Mouse (Mus musculus) midbrain, embryonic 11.5 days (tissue): Measurements from ENCODE around the gene Psmb11. TPM values are rescaled to one million over a fixed set of nuclear protein-coding genes. Genes with fewer than 3 reads are reported as not detected.

Experiments
- ATAC-seq: fragments of 200-750 bp; cut with Nextera tagmentation; 2 replicates; pipeline ENCODE4 v1.8.0; 2017; ENCODE audit warnings: moderate TSS enrichment, moderate library complexity; ENCODE audit not compliant: low FRiP score
- DNase-seq: peaks from one replicate; pipeline ENCODE4 v3.0.0; 2015; ENCODE audit warnings: low spot score; ENCODE audit errors: missing footprints
- H3K27ac ChIP-seq: fragments of 300-500 bp; sonication (generic); 2 replicates; pipeline ENCODE4 v1.5.1; 2014; ENCODE audit warnings: low read depth, low read length
- H3K27me3 ChIP-seq: fragments of 300-500 bp; sonication (generic); 2 replicates; pipeline ENCODE4 v1.6.1; 2014; ENCODE audit warnings: mild to moderate bottlenecking, low read length, moderate library complexity, mixed read lengths; ENCODE audit not compliant: control insufficient read depth, insufficient read depth
- H3K36me3 ChIP-seq: fragments of 300-500 bp; sonication (generic); 2 replicates; pipeline ENCODE4 v1.6.1; 2014; ENCODE audit warnings: mild to moderate bottlenecking, low read length, moderate library complexity, mixed read lengths; ENCODE audit not compliant: control insufficient read depth, insufficient read depth
- H3K4me1 ChIP-seq: fragments of 300-500 bp; sonication (generic); 2 replicates; pipeline ENCODE4 v1.6.1; 2014; ENCODE audit warnings: low read length; ENCODE audit not compliant: control insufficient read depth, insufficient read depth
- H3K4me2 ChIP-seq: fragments of 300-500 bp; sonication (generic); 2 replicates; pipeline ENCODE4 v1.6.1; 2014; ENCODE audit warnings: mild to moderate bottlenecking, moderate library complexity
- H3K4me3 ChIP-seq: fragments of 300-500 bp; sonication (generic); 2 replicates; pipeline ENCODE4 v1.5.1; 2014; ENCODE audit warnings: low read depth, low read length
- H3K9ac ChIP-seq: fragments of 300-500 bp; sonication (generic); 2 replicates; pipeline ENCODE4 v1.6.1; 2014; ENCODE audit warnings: low read length
- H3K9me3 ChIP-seq: fragments of 300-500 bp; sonication (generic); 2 replicates; pipeline ENCODE4 v1.6.1; 2016; ENCODE audit warnings: low read length; ENCODE audit not compliant: control insufficient read depth
- WGBS: fragments of 180-500 bp; shearing (Covaris S2); extraction: QIAGEN DNeasy Blood & Tissue Kit; methylation state at CpG from one replicate; pipeline ENCODE4 v1.1.7; 2014; 5-methylcytosine and 5-hydroxymethylcytosine counted together
- polyA plus RNA-seq: library from polyadenylated mRNA; unstranded; fragments of >200 nt; fragmentation: Nextera tagmentation; extraction: Ambion mirVana; gene quantifications from 2 replicates; pipeline ENCODE4 v1.2.1, GENCODE M21; 2014

Gene Psmb11
- polyA plus RNA-seq, 1 experiment from 2014 or later, result not detected

DNA sequence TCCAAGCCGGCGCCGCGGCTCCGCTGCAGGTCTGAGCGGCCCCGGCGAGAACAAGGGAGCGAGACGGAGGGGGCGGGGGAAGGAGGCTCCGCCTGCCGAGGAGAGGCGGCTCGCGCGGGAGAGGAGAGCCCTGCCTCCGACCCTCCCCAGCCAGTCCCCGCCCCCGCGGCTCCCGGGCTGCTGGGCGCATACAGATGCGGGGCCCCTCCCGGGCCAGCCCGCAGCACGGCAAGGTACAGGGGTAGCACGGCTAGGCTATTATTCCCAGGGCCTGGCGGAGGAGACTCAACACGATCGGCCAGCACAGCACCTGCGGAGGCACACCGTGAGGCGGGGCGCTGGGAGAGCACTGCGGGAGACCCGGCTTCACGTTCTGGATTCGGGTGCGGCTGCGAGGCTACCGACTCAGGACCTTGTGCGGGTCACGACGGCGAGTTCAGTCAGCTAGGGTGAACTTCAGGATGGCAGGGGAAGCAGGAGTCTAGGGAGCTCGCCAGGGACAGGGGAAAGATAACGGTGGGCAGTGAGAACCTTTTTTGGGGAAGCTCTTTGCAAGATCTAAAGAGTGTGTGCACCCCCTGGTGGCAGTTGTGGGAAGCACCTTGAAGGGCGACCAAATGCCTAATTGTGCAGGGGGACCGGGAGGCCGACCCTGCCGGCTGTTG lies 20.2 kb downstream of the Psmb11 start, which contains the start of gene Cdh24:
Gene Cdh24 (minus strand): TSS at position 60 of the 665 bp plus-strand sequence.
- peak within 1 kb of the TSS; percentile 81 for H3K27ac ChIP-seq
- H3K4me3 ChIP-seq, result peak within 1 kb of the TSS; percentile 74
- peak within 1 kb of the TSS; percentile 94 for H3K4me2 ChIP-seq
- H3K27me3 ChIP-seq, result no peaks in the 10 kb centered on the region
- H3K9ac ChIP-seq, result peak within 1 kb of the TSS; percentile 96
- H3K36me3 ChIP-seq, result peaks cover 37% of the 10 kb centered on the region
- DNase-seq, result peak; percentile 99
- H3K9me3 ChIP-seq, result no peaks in the 10 kb centered on the region
- peak; percentile 93 for ATAC-seq
- under 1% methylated on average over 44 of the region's 52 CpGs for WGBS
- peaks cover 9% of the 10 kb centered on the region; the same call in 1 of the 2 replicates for H3K4me1 ChIP-seq

DNA sequence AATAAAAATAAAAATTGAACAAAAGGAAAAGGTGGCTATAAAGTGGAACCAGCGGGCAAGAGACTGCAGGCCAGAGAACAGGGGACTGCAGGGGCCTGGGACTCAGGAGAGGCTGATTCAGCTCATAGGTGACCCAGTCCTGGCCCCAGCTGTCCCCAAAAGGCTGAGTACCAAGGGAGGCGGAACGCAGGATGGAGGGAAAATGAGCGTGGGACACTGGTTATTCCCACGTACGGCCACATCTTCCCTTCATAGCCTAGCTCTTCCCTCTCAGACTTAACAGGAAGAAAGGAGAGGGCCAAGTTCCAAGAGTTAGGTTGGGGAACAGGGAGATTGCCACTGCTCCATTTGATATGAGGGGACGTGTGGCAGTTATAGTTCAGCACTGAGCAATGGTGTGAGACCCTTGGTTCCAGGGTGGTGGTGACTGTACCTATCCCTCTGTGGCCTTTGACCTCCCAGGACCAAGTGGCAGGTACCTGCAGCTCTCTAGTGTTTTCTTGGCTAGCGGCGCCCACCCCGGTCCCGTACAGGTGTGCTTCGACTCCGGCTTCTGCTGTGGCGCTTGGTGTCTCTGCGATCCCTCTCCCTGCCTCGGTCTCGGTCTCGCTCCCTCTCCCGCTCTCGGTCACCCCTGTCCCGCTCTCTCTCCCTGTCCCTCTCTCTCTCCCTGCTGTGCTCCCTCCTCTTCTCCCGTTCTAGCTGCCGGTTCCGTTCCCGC lies 21.2 kb downstream of the Psmb11 start:
- no peak overlapping the region for H3K4me2 ChIP-seq
- 78% methylated on average over 25 of the region's 25 CpGs for WGBS
- H3K9ac ChIP-seq, result no peak overlapping the region
- no peak for ATAC-seq
- no peak overlapping the region for H3K4me3 ChIP-seq
- H3K9me3 ChIP-seq, result no peaks in the 10 kb centered on the region
- peaks cover 9% of the 10 kb centered on the region; the same call in 1 of the 2 replicates for H3K4me1 ChIP-seq
- peak; percentile 90 for DNase-seq
- H3K27me3 ChIP-seq, result no peaks in the 10 kb centered on the region
- peaks cover 38% of the 10 kb centered on the region for H3K36me3 ChIP-seq
- H3K27ac ChIP-seq, result no peak overlapping the region

DNA sequence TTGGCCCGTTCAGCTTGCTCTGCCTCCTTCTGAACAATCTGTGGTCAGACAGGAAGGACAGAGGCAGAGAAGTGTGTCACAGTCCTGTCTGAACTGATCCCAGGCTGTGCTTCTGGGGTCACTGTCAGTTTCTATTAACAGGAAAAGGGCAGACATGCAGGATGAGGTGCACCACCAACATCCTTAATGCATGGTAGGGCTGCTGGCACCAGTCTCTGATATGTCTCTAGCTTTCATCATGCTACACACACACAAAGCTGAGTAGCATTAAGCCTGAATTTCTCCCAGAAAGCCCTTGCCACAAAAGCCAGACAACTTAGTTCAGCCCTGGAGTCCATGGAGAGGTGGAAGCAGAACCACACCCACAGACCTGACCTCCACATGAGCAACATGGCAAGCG lies 21.8 kb downstream of the Psmb11 start:
- H3K27ac ChIP-seq, result no peak overlapping the region
- no peak overlapping the region for H3K9ac ChIP-seq
- no peaks in the 10 kb centered on the region for H3K9me3 ChIP-seq
- no peaks in the 10 kb centered on the region for H3K27me3 ChIP-seq
- no peak for ATAC-seq
- H3K4me1 ChIP-seq, result peaks cover 9% of the 10 kb centered on the region; the same call in 1 of the 2 replicates
- 89% methylated on average over 2 of the region's 2 CpGs for WGBS
- no peak for DNase-seq
- no peak overlapping the region for H3K4me2 ChIP-seq
- peaks cover 42% of the 10 kb centered on the region for H3K36me3 ChIP-seq
- no peak overlapping the region for H3K4me3 ChIP-seq

DNA sequence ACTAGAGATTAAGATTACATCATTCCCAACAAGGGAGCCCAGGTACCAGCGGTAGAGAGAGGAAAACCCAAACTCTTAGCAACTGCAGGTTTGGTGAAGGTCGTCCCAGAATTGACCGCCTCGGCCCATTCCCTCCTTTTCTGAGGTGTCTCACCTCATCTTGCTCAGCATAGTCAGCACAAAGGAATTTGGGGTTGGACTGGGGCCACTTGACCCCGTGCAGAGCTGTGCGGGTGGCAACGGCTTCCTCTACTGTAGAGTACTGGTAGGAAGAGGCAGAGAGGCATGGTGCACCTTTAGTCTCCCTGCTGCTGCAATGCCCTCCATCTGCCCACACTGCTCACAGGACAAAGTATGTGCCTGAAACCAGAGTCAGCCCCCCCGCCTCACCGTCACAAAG lies 23.1 kb downstream of the Psmb11 start:
- Histone ChIP-seq H3K4me3 (no peak overlapping the region), H3K27ac (no peak overlapping the region), H3K4me1 (peaks cover 9% of the 10 kb centered on the region; the same call in 1 of the 2 replicates), H3K9me3 (no peaks in the 10 kb centered on the region), H3K27me3 (no peaks in the 10 kb centered on the region), H3K4me2 (no peak overlapping the region), H3K9ac (no peak overlapping the region), H3K36me3 (peaks cover 42% of the 10 kb centered on the region)
- DNase-seq (no peak), ATAC-seq (no peak)
- 92% methylated on average over 9 of the region's 9 CpGs for WGBS

DNA sequence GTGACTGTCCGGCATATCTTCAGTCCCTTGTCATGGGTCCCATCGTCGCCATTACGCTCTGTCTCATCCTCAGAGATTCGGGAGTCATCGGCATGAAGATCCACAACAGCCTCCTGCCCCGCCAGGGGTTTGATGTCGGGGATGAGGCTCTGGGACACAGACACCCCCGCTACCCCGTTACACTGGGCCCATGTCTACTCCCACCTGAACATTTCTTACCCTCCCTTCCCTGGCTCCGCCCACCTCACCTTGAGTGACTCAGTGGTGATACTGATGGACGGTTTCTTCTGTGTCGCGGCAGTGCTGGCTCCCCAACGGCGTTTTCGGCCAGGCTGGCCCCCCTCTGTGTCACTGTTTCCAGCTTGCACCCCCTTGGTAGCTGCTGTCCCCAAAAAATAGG lies 25.2 kb downstream of the Psmb11 start:
- Histone ChIP-seq H3K9ac (no peak overlapping the region), H3K36me3 (peaks cover 55% of the 10 kb centered on the region), H3K9me3 (no peaks in the 10 kb centered on the region), H3K4me3 (no peak overlapping the region), H3K4me1 (peaks cover 6% of the 10 kb centered on the region), H3K27ac (no peak overlapping the region), H3K27me3 (no peaks in the 10 kb centered on the region), H3K4me2 (no peak overlapping the region)
- DNase-seq (no peak), ATAC-seq (no peak)
- WGBS, result 95% methylated on average over 17 of the region's 17 CpGs

DNA sequence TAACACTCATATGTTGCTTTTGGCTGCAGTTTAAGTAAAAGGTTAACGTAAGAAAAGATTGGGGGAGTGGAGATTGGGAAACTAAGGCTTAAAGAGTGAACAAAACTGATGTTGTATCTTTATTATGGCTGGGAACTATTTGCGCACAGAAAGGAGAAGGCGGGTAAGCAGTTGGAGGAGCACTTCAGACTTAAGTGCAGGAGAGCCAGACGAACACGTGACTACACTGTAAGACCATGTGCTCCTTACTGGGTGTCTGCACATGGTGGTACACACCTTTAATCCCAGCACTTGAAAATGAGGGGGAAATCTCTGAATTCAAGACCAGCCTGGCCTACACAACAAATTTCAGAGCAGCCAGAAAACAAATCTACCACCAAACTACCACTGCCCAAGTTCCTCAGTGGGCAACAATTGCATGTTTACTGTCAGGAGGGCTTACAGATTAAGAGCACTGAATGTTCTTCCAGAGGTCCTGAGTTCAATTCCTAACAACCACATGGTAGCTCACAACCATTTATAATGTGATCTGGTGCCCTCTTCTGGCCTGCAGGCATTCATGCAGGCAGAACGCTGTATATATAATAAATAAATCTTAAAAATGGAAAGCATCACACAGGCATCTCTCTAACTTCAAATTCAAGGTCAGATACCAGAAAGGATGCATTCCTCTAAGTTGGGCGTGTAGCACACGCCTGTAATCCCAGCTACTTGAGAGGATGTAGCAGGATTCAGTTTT lies 25.8 kb downstream of the Psmb11 start:
- WGBS, result 94% methylated on average over 8 of the region's 8 CpGs
- peaks cover 55% of the 10 kb centered on the region for H3K36me3 ChIP-seq
- no peak overlapping the region for H3K4me2 ChIP-seq
- H3K27me3 ChIP-seq, result no peaks in the 10 kb centered on the region
- H3K4me1 ChIP-seq, result peaks cover 12% of the 10 kb centered on the region
- DNase-seq (no peak), ATAC-seq (no peak)
- H3K27ac ChIP-seq, result no peak overlapping the region
- no peaks in the 10 kb centered on the region for H3K9me3 ChIP-seq
- H3K9ac ChIP-seq, result no peak overlapping the region
- H3K4me3 ChIP-seq, result no peak overlapping the region

DNA sequence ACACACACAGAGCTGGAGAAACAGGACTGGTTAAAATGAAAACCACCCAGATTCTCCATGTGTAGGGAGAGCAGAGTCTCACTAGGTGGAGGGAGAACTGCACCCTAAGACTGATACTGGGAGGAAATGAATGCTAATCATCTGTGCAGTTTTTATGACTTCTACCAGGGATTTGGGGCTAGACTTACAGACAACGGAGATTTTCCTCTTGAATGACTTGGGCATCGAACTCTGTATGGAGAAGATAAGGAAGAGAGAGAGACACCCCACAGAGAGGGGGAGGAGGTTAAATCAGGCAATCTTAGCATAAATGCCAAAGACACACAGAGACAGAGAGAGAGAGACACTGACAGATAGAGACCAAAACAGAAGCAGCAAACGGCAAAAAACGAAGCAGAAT lies 26.7 kb downstream of the Psmb11 start:
- ATAC-seq (no peak), DNase-seq (no peak)
- WGBS, result 78% methylated on average over 4 of the region's 4 CpGs
- Histone ChIP-seq H3K9me3 (no peaks in the 10 kb centered on the region), H3K4me1 (peaks cover 19% of the 10 kb centered on the region), H3K27me3 (no peaks in the 10 kb centered on the region), H3K4me3 (no peak overlapping the region), H3K36me3 (peaks cover 54% of the 10 kb centered on the region), H3K27ac (no peak overlapping the region), H3K9ac (no peak overlapping the region), H3K4me2 (no peak overlapping the region; the same call in 1 of the 2 replicates)

DNA sequence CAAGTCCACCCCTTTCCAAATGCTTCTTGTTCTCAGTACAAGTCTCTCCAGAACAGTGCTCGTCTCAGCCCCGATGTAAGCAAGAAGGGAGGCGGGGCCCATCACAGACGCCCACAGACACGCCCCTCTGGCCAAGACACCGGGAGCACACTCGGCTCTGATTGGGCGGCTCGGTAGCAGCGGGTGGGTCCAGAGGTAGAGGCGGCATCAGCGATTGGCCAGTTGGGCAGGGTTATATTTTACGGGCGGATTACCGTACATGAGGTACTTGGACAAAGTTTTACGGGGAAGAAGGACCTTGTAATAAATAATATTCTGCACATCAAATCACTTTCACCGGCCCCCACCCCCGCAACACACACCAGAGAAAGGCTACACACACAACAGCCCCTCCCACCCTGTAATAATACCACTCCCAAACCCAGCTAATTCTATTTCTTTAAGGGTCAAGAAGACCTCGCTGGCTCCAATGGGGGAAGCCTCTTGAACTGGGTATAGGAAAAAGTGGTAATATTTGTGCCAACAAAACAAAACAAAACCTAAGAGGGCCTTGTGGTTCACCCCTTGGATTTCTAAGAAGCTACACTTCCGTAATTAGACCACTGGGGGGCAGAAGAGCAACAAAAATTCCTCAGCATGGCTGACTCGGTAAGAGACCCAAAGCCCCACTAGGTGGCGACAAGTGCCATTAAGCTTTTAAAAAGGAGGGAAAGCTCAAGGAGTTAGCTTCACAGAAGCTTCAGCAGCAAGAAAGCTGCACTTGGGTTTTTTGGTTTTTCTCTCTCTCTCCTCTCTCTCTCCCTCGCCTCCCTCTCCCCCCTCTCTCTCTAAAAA lies 29.6 kb downstream of the Psmb11 start:
- no peak overlapping the region for H3K27ac ChIP-seq
- peak; percentile 38; the same call in 1 of the 2 replicates for ATAC-seq
- no peak overlapping the region for H3K4me3 ChIP-seq
- no peaks in the 10 kb centered on the region for H3K9me3 ChIP-seq
- H3K27me3 ChIP-seq, result no peaks in the 10 kb centered on the region
- peaks cover 31% of the 10 kb centered on the region for H3K36me3 ChIP-seq
- peaks cover 25% of the 10 kb centered on the region for H3K4me1 ChIP-seq
- H3K4me2 ChIP-seq, result no peak overlapping the region
- 66% methylated on average over 23 of the region's 23 CpGs for WGBS
- DNase-seq, result peak; percentile 99
- H3K9ac ChIP-seq, result no peak overlapping the region
